Mouse (Mus musculus) hematopoietic stem cell, adult 5-6 weeks (primary cell): ENCODE results near the gene Tsc22d1. TPM values are rescaled to one million over a fixed set of nuclear protein-coding genes. Genes with fewer than 3 reads are reported as not detected.
A peak's percentile ranks its signal among the peaks of the same experiment; 100 is the strongest.

Experiments
- ATAC-seq, 2 experiments: fragments of 125-278 bp in 1 of 2; replicated peaks in 1 of 2; 2 replicates each; pipeline ENCODE4 v1.8.0; 2016 to 2017; ENCODE audit warnings: inconsistent platforms in 2 of 2, mild to moderate bottlenecking in 2 of 2, moderate number of reproducible peaks in 2 of 2, low read depth in 1 of 2, moderate TSS enrichment in 1 of 2; ENCODE audit not compliant: low FRiP score in 2 of 2, poor library complexity in 2 of 2, severe bottlenecking in 2 of 2, insufficient read depth in 1 of 2, low TSS enrichment in 1 of 2
- total RNA-seq: library from RNA; stranded (forward); fragments of 172-1452, 232-1000 nt; gene quantifications from 2 replicates; pipeline ENCODE4 v1.2.3, GENCODE M21; 2017

Gene Tsc22d1
- total RNA-seq, 1 experiment from 2014 or later, result 317 TPM

- ATAC-seq, result peak; percentile 91 to 95
Measured at GRCm38 (mm10) chr14:76428855-76429254, 14.1 kb downstream of the Tsc22d1 start.

- no peak for ATAC-seq
Measured at GRCm38 (mm10) chr14:76431918-76432317, 17.2 kb downstream of the Tsc22d1 start.

- ATAC-seq, result no peak
Measured at GRCm38 (mm10) chr14:76432369-76432768, 17.6 kb downstream of the Tsc22d1 start.

GRCm38 (mm10) chr14:76432816-76433215 is 18.1 kb downstream of the Tsc22d1 start:
- ATAC-seq, result no peak

GRCm38 (mm10) chr14:76442160-76442559 is 27.4 kb downstream of the Tsc22d1 start:
- no peak for ATAC-seq

- ATAC-seq, result no peak
Measured at GRCm38 (mm10) chr14:76448987-76449386, 34.2 kb downstream of the Tsc22d1 start.

GRCm38 (mm10) chr14:76451011-76451410 is 36.2 kb downstream of the Tsc22d1 start:
- ATAC-seq, result no peak

- no peak for ATAC-seq
Measured at GRCm38 (mm10) chr14:76452751-76453360, 38.1 kb downstream of the Tsc22d1 start.

GRCm38 (mm10) chr14:76454673-76455072 is 39.9 kb downstream of the Tsc22d1 start:
- no peak for ATAC-seq

- no peak for ATAC-seq
Measured at GRCm38 (mm10) chr14:76455159-76455558, 40.4 kb downstream of the Tsc22d1 start.

GRCm38 (mm10) chr14:76457696-76458095 is 42.9 kb downstream of the Tsc22d1 start:
- ATAC-seq, result no peak

- no peak for ATAC-seq
Measured at GRCm38 (mm10) chr14:76460181-76460580, 45.4 kb downstream of the Tsc22d1 start.

- no peak; a peak in 1 of 4 replicates for ATAC-seq
Measured at GRCm38 (mm10) chr14:76461182-76461775, 46.5 kb downstream of the Tsc22d1 start.

GRCm38 (mm10) chr14:76463414-76464098 is 48.8 kb downstream of the Tsc22d1 start:
- ATAC-seq, result no peak

GRCm38 (mm10) chr14:76464967-76465366 is 50.2 kb downstream of the Tsc22d1 start:
- ATAC-seq, result no peak

- ATAC-seq, result peak; percentile 79 to 88
Measured at GRCm38 (mm10) chr14:76466641-76467323, 52.0 kb downstream of the Tsc22d1 start.

- no peak for ATAC-seq
Measured at GRCm38 (mm10) chr14:76467932-76468331, 53.2 kb downstream of the Tsc22d1 start.

- no peak for ATAC-seq
Measured at GRCm38 (mm10) chr14:76471301-76471700, 56.5 kb downstream of the Tsc22d1 start.
